Mouse (Mus musculus) inflammation-experienced regulatory T-cells, adult 6 months (primary cell): ENCODE measurements around the gene Armcx6. TPM values are rescaled to one million over a fixed set of nuclear protein-coding genes. Genes with fewer than 3 reads are reported as not detected.
A peak's percentile ranks its signal among the peaks of the same experiment; 100 is the strongest.
"Not testable (repeated sequence)": the region's sequence is repeated elsewhere in the genome, so short reads cannot be mapped to it uniquely, and the experiment has no call there.

Experiments used
- ATAC-seq: one replicate; pipeline ENCODE4 v1.8.0; 2017
- polyA plus RNA-seq, 3 experiments: library from polyadenylated mRNA; unstranded; fragments of 100-300 nt; shearing (Covaris generic); gene quantifications; one replicate each; pipeline ENCODE4 v1.2.1; 2017

Armcx6 gene
- 1 to 10 TPM in 2 of 3 experiments, under 1 TPM in 1; 0.80 to 2.5 (median 1.7) TPM for polyA plus RNA-seq

GRCm38 (mm10) chrX:134750764-134751592 lies at the start of gene Armcx6:
TSS of gene Armcx6 (minus strand) at chrX:134751417.
- peak; percentile 92 for ATAC-seq

- no peak for ATAC-seq
Measured at GRCm38 (mm10) chrX:134787728-134788127, 36.5 kb upstream of the Armcx6 start.

GRCm38 (mm10) chrX:134763428-134764198 lies 12.4 kb upstream of the Armcx6 start:
- not testable (repeated sequence) for ATAC-seq

GRCm38 (mm10) chrX:134757293-134757995 lies 6.2 kb upstream of the Armcx6 start:
- ATAC-seq, result no peak

- peak; percentile 84 for ATAC-seq
Measured at GRCm38 (mm10) chrX:134756434-134757292, 5.4 kb upstream of the Armcx6 start, which contains the start of gene Armcx3. TSS of gene Armcx3 (plus strand) at chrX:134756595.

GRCm38 (mm10) chrX:134752584-134752983 lies 1.4 kb upstream of the Armcx6 start:
- ATAC-seq, result no peak

GRCm38 (mm10) chrX:134751910-134752309 lies 693 bp upstream of the Armcx6 start:
- ATAC-seq, result no peak

- ATAC-seq, result peak; percentile 32
Measured at GRCm38 (mm10) chrX:134746459-134746858, 4.8 kb downstream of the Armcx6 start.

- peak; percentile 68 for ATAC-seq
Measured at GRCm38 (mm10) chrX:134741862-134742261, 9.4 kb downstream of the Armcx6 start.

GRCm38 (mm10) chrX:134739160-134739559 lies 12.1 kb downstream of the Armcx6 start:
- no peak for ATAC-seq

- no peak for ATAC-seq
Measured at GRCm38 (mm10) chrX:134737796-134738195, 13.4 kb downstream of the Armcx6 start.

- ATAC-seq, result peak; percentile 70
Measured at GRCm38 (mm10) chrX:134729778-134730177, 21.4 kb downstream of the Armcx6 start.

GRCm38 (mm10) chrX:134723762-134724161 lies 27.5 kb downstream of the Armcx6 start:
- not testable (repeated sequence) for ATAC-seq

- ATAC-seq, result no peak
Measured at GRCm38 (mm10) chrX:134718524-134718923, 32.7 kb downstream of the Armcx6 start.

GRCm38 (mm10) chrX:134717752-134718308 lies 33.4 kb downstream of the Armcx6 start, which contains the start of gene Armcx1:
TSS of gene Armcx1 (plus strand) at chrX:134717963.
- peak; percentile 76 for ATAC-seq

GRCm38 (mm10) chrX:134716863-134717262 lies 34.4 kb downstream of the Armcx6 start:
- no peak for ATAC-seq

Other genes starting within 250 kb of the Armcx6 start
- 10 to 100 TPM; 26.3 to 31.8 (median 30.4) TPM for gene Timm8a1, start 209.6 kb downstream of the Armcx6 start, polyA plus RNA-seq
- 1 to 10 TPM in 2 of 3 experiments, under 1 TPM in 1; 0.54 to 1.2 (median 1.1) TPM for gene Btk, start 167.8 kb downstream of the Armcx6 start, polyA plus RNA-seq
- 100 to 1,000 TPM; 370 to 723 (median 685) TPM for gene Rpl36a, start 165.8 kb downstream of the Armcx6 start, polyA plus RNA-seq
- 1 to 10 TPM; 3.1 to 5.2 (median 3.5) TPM for gene Gla, start 150.3 kb downstream of the Armcx6 start, polyA plus RNA-seq
- gene Hnrnph2, start 150.2 kb downstream of the Armcx6 start, polyA plus RNA-seq, result 100 to 1,000 TPM in 1 of 3 experiments, 10 to 100 TPM in 2; 96.0 to 102 (median 98.8) TPM
- gene Armcx4, start 64.9 kb downstream of the Armcx6 start, polyA plus RNA-seq, result 1 to 10 TPM in 1 of 3 experiments, under 1 TPM in 2; 0.54 to 1.0 (median 0.62) TPM
- 1 to 10 TPM in 2 of 3 experiments, under 1 TPM in 1; 0.54 to 4.6 (median 1.4) TPM for gene Armcx1, start 33.5 kb downstream of the Armcx6 start, polyA plus RNA-seq
- 10 to 100 TPM in 2 of 3 experiments, 1 to 10 TPM in 1; 9.8 to 15.9 (median 12.1) TPM for gene Armcx3, start 5.2 kb upstream of the Armcx6 start, polyA plus RNA-seq
- 10 to 100 TPM in 1 of 3 experiments, 1 to 10 TPM in 2; 2.5 to 11.0 (median 9.6) TPM for gene Armcx2, start 57.8 kb upstream of the Armcx6 start, polyA plus RNA-seq
- gene Nxf2, start 213.3 kb upstream of the Armcx6 start, polyA plus RNA-seq, result under 1 TPM; 0.24 to 0.55 (median 0.49) TPM